Mouse (Mus musculus) liver, adult 2 months (tissue): ENCODE measurements around the gene Syn3. TPM values are rescaled to one million over a fixed set of nuclear protein-coding genes. Genes with fewer than 3 reads are reported as not detected.
A peak's percentile ranks its signal among the peaks of the same experiment; 100 is the strongest.

Experiments
- DNase-seq: peaks from one replicate; pipeline ENCODE4 v3.0.0-alpha.2; 2011; ENCODE audit warnings: low read depth, low spot score; ENCODE audit errors: extremely low read depth
- H3K27ac ChIP-seq: fragments of 200-500 bp; replicated peaks from 2 replicates; pipeline ENCODE4 v1.5.1; 2012; ENCODE audit warnings: low read depth, mild to moderate bottlenecking, control low read depth, inconsistent platforms, low read length; ENCODE audit not compliant: insufficient read depth
- H3K27me3 ChIP-seq: fragments of 200-500 bp; 2 replicates; pipeline ENCODE4 v1.6.1; 2012; ENCODE audit warnings: mild to moderate bottlenecking, moderate library complexity, low read length, inconsistent platforms; ENCODE audit not compliant: control insufficient read depth, insufficient read depth
- H3K36me3 ChIP-seq: fragments of 200-500 bp; 2 replicates; pipeline ENCODE4 v1.6.1; 2012; ENCODE audit warnings: low read length, inconsistent platforms; ENCODE audit not compliant: control insufficient read depth, insufficient read depth
- H3K4me1 ChIP-seq: fragments of 200-500 bp; 2 replicates; pipeline ENCODE4 v1.6.1; 2011; ENCODE audit warnings: low read length; ENCODE audit not compliant: control insufficient read depth, insufficient read depth
- H3K4me3 ChIP-seq: fragments of 200-500 bp; 2 replicates; pipeline ENCODE4 v1.5.1; 2011; ENCODE audit warnings: low read depth, mild to moderate bottlenecking, control low read depth, low read length, moderate library complexity; ENCODE audit not compliant: insufficient read depth
- H3K79me2 ChIP-seq: fragments of 200-500 bp; 2 replicates; pipeline ENCODE4 v1.6.1; 2012; ENCODE audit warnings: inconsistent platforms, mild to moderate bottlenecking, low read length, moderate library complexity; ENCODE audit not compliant: control insufficient read depth, insufficient read depth
- H3K9ac ChIP-seq: fragments of 200-500 bp; 2 replicates; pipeline ENCODE4 v1.6.1; 2012; ENCODE audit warnings: low read depth, mild to moderate bottlenecking, control low read depth, inconsistent platforms, low read length
- CTCF ChIP-seq: fragments of 200-500 bp; IDR thresholded peaks from 2 replicates; pipeline ENCODE4 v1.5.1; 2011; ENCODE audit warnings: low read depth, low read length, control low read depth
- POLR2A ChIP-seq: fragments of 200-500 bp; IDR thresholded peaks from 2 replicates; pipeline ENCODE4 v1.6.1; 2011; ENCODE audit warnings: low read length, control low read depth; ENCODE audit not compliant: insufficient read depth; ENCODE audit errors: extremely low read depth
- WGBS: fragments of 180-500 bp; shearing (Covaris S2); methylation state at CpG from one replicate; pipeline ENCODE4 v1.1.7; 2018; 5-methylcytosine and 5-hydroxymethylcytosine counted together
- polyA plus RNA-seq: library from polyadenylated mRNA; depleted of rRNA; stranded (reverse); fragments of >200 nt; gene quantifications from 2 replicates; pipeline ENCODE4 v1.2.3, GENCODE M21; 2012
- total RNA-seq: library from RNA; depleted of rRNA; stranded (reverse); fragments of >200 nt; gene quantifications from 2 replicates; pipeline ENCODE4 v1.2.3, GENCODE M21; 2014

Syn3 gene
- total and polyA plus RNA-seq, 2 experiments, result 0.81 to 0.83 TPM

DNA sequence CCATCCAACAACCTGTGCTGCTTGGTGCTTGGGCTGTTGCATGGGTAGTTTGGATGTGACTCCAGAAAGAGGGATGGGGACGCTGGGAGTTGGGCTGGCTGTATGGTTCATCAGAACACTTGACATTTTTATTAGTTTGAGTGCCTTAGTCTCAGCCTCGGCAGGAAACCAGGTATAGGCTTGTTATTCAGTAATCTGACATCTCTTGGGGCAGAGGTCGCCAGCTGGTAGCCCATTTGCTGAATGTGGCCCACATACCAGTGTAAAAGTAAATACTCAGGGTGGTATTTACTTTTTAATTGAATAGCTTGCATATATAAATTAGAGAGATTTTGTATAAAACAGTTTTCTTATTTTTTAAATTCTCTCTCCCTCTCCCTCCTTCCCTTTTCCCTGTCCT is 343.4 kb downstream of the Syn3 start:
- WGBS, result 60% methylated on average over 3 of the region's 3 CpGs
- no peak for DNase-seq
- no peaks in the 10 kb centered on the region for H3K36me3 ChIP-seq
- no peak for TF ChIP-seq CTCF
- no peak for TF ChIP-seq POLR2A
- H3K27me3 ChIP-seq, result 0 out of 2 replicates have a peak, but pooled peaks cover 3% of the 10 kb centered on the region
- no peak overlapping the region for H3K27ac ChIP-seq
- no peaks in the 10 kb centered on the region for H3K4me1 ChIP-seq
- H3K4me3 ChIP-seq, result no peak overlapping the region
- H3K79me2 ChIP-seq, result no peaks in the 10 kb centered on the region
- H3K9ac ChIP-seq, result no peak overlapping the region

- no peak for DNase-seq
- Histone ChIP-seq H3K36me3 (no peaks in the 10 kb centered on the region), H3K79me2 (no peaks in the 10 kb centered on the region), H3K9ac (no peak overlapping the region), H3K27ac (no peak overlapping the region), H3K4me1 (no peaks in the 10 kb centered on the region), H3K4me3 (no peak overlapping the region), H3K27me3 (0 out of 2 replicates have a peak, but pooled peaks cover 3% of the 10 kb centered on the region)
- TF ChIP-seq CTCF, result no peak
- TF ChIP-seq POLR2A, result no peak
Measured at GRCm38 (mm10) chr10:86153221-86153620, 345.5 kb downstream of the Syn3 start.

GRCm38 (mm10) chr10:86151357-86151756 is 347.3 kb downstream of the Syn3 start:
- Histone ChIP-seq H3K36me3 (no peaks in the 10 kb centered on the region), H3K4me3 (no peak overlapping the region), H3K27me3 (0 out of 2 replicates have a peak, but pooled peaks cover 3% of the 10 kb centered on the region), H3K9ac (no peak overlapping the region), H3K27ac (no peak overlapping the region), H3K4me1 (no peaks in the 10 kb centered on the region), H3K79me2 (no peaks in the 10 kb centered on the region)
- DNase-seq, result no peak
- 93% methylated on average over 5 of the region's 5 CpGs for WGBS
- TF ChIP-seq CTCF, result no peak
- no peak for TF ChIP-seq POLR2A

GRCm38 (mm10) chr10:86150076-86150475 is 348.6 kb downstream of the Syn3 start:
- Histone ChIP-seq H3K79me2 (no peaks in the 10 kb centered on the region), H3K36me3 (no peaks in the 10 kb centered on the region), H3K4me3 (no peak overlapping the region), H3K27ac (no peak overlapping the region), H3K4me1 (no peaks in the 10 kb centered on the region), H3K27me3 (0 out of 2 replicates have a peak, but pooled peaks cover 3% of the 10 kb centered on the region), H3K9ac (no peak overlapping the region)
- no peak for TF ChIP-seq POLR2A
- no peak for TF ChIP-seq CTCF
- WGBS, result 25% methylated on average over 1 of the region's 1 CpGs
- DNase-seq, result no peak

DNA sequence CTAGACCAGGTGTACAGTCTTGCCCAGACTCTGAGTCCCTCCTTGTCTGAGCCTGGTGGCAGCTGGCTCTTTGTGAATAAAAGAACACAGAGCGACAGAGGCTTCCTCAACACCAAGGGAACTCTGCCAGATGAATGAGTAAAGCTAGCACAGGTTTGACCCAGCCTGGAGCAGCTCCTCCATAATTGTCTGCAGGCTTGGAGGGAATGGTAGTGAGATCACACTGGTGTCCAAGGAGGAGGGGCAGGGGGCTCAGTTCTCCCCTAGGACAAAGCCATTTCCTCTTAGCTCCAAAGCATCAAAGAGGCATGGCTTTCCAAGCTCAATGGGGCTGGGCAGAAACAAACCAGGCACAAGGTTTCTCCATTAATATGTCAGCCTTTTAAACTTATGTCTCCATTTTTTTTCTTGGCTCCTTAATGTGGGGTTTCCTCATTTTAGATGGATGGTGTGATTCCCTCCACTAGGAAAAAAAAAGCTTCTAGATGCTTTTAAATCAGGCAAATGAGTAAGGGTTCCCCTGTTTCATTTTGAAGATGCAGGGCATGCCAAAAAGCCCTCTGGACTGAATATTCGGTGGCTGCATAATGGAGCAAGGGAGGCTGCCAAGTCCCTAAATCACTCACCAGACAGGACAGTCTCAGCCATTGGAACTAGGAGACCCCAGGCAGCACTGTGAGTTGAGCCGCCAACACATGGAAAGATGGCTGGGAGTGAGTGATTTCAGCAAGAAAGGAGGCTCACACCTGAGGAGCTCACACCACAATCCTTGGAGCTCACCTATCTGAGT is 349.5 kb downstream of the Syn3 start:
- no peak overlapping the region for H3K27ac ChIP-seq
- 96% methylated on average over 3 of the region's 3 CpGs for WGBS
- no peaks in the 10 kb centered on the region for H3K4me1 ChIP-seq
- H3K4me3 ChIP-seq, result no peak overlapping the region
- DNase-seq, result no peak
- TF ChIP-seq CTCF (no peak), POLR2A (no peak)
- H3K36me3 ChIP-seq, result no peaks in the 10 kb centered on the region
- H3K9ac ChIP-seq, result no peak overlapping the region
- no peaks in the 10 kb centered on the region for H3K79me2 ChIP-seq
- no peaks in the 10 kb centered on the region for H3K27me3 ChIP-seq

GRCm38 (mm10) chr10:86139061-86139681 is 359.5 kb downstream of the Syn3 start:
- Histone ChIP-seq H3K79me2 (no peaks in the 10 kb centered on the region), H3K36me3 (no peaks in the 10 kb centered on the region), H3K4me1 (no peaks in the 10 kb centered on the region), H3K27me3 (no peaks in the 10 kb centered on the region), H3K4me3 (no peak overlapping the region), H3K9ac (no peak overlapping the region), H3K27ac (no peak overlapping the region)
- WGBS, result 62% methylated on average over 8 of the region's 8 CpGs
- peak; percentile 11 for DNase-seq
- TF ChIP-seq POLR2A (no peak), CTCF (no peak)
